Mouse (Mus musculus) heart, postnatal 4 days (tissue): ENCODE results near the gene Incenp. TPM values are rescaled to one million over a fixed set of nuclear protein-coding genes. Genes with fewer than 3 reads are reported as not detected.
"Not testable (repeated sequence)": the region's sequence is repeated elsewhere in the genome, so short reads cannot be mapped to it uniquely, and the experiment has no call there.

Source experiments
- DNase-seq: peaks from one replicate; pipeline ENCODE4 v3.0.0; 2021
- total RNA-seq, 2 experiments: library from RNA; stranded (reverse); gene quantifications; 2 replicates each; pipeline ENCODE4 v1.2.3; 2021

Incenp gene
- total RNA-seq: 10 to 100 TPM; 66.8 to 68.2 TPM

- peak; percentile 92 for DNase-seq
These were observed at the start of gene Incenp for GRCm38 (mm10) chr19:9899072-9899779. Gene Incenp, minus strand, starts transcription at chr19:9899551.

DNA sequence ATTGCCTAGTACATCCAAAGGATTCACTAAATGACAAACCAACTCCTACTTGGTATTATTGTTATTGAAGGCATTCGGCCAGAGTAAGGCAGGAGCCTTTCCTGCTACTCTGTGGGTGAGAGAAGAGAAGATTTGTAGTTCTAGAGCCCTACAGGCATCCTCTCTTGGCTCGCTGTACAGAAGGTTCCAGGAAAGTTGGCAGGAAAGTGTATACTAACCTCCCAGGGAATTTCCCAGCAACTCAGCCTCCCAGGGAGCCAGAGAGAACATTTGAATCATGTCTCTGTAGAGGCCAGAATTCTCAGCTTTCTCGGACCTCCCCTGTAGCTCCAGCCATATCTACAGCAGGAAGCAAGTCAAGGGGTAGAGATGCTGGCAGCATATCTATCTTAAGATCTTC, 47.6 kb upstream of the Incenp start:
- peak; percentile 35 for DNase-seq

DNA sequence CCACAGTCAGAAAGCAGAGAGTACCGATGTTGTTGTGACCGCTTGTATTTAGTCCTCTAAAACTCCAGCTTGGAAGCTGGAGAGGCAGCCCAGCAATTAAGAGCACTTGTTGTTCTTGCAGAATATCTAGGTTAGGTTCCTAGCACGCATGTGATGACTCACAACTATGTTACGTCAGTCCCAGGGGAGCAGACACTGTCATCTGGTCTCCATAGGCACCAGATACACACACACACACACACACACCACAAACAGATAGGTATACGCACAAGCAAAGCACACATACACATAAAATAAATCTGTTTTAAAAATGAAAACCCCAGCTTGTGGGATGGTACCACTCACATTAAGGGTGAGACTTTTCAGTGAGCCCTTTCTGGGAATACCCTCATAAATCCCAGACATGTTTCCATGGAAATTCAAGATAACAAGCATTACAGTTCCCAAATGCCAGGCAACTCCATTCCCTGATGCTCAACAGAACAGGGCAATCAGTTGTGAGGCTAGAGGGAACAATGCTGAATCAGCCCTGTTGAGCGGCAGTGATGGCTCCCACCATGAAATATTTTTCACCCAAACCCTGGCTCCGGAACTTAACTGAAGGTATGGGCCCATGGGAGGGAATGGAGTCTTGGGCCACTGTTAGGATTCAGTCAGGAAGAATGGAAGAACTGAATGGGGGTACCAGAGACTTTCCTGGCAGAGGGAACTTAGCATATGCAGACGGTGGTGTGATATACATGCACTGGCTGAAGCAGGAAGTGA, 46.6 kb upstream of the Incenp start:
- peak; percentile 41 for DNase-seq

DNA sequence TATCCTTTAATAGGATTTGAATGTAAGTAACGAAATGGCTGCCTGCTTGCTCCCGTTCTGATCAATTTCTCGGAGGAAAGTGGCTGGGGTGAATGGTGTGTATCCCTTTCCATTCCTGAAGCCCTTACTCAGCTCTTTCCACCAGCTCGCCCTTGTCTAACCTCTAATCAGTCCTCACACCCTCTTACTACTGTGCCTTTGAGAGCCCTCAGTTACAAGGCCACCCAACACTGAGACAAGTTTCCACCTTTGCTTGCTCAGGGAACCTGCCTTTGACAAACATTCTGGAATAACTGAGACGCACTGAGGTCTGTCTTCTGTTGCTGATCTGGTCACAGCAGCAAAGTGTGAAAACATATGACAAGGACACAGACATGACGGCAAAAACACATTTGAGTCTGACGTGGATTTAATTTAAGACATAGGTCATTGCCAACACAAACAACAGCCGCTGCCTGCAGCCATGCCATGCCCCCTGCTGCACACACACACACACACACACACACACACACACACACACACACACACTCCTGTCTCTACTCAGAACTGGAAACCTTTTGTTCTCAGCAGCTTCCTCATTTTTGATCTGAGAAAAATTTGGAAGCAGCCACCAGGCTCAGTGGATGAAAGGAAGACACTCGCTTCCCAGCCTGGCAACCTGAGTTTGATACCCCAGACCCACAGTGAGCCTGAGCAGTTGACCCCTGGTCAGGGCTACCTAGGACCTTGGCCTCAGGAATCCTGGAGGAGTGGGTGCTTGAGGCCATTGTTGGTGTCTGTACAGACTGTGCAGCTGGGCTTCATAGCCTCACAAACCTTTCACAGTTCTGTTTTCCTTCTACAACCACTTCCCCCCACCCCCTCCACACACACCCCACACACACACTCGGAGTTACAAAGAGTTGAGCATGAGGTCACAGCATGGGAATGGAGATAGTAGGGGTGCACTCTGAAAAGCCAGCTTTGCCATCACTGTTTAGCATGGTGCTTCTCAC, 43.5 kb upstream of the Incenp start:
- peak; percentile 27 for DNase-seq

DNA sequence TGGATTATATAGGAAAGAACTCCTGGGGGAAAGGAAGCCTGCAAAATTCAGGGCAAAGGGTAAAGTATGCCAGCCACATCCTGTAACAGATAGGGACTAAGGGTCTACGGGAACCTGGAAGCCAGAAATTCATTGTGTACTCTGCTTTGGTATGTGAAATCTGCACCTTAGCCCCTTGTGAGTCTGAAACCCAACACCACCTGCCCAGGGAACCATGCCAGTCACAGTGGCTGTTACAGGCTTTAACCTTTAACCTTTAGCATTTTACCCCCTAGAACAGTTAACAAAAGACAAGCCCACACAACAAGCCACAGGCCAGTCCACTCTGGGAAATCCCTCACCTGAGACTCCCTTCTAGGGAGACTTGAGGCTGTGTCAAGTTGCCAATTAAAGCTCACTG, 42.5 kb upstream of the Incenp start:
- no peak for DNase-seq

- no peak for DNase-seq
These were observed 41.6 kb upstream of the Incenp start for GRCm38 (mm10) chr19:9940903-9941302.

GRCm38 (mm10) chr19:9939841-9940240, 40.5 kb upstream of the Incenp start:
- DNase-seq: no peak

DNA sequence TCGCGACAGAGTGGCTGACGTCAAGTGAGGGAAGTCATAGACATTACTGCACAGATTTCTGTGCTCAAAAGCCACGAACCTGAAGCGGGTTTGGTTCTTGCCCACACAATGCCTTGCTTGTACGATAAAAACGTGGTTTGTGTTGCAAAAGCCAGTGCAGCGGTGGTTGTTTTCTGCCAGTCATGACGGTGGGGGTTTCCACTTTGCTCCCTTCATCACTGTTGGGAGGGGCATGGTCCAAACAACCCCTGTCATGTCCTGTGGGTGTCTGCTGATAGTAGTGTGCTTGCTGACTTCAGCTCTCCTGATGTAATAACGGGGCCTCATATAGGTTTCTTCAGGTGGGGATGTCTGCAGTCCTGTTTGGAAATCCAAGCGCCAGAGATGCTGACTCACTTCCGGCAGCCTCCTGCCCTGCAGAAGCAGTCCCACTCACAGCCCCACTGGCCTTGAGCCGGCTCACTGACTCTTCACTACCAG, 39.5 kb upstream of the Incenp start:
- peak; percentile 31 for DNase-seq

- DNase-seq: no peak
These were observed 38.9 kb upstream of the Incenp start for GRCm38 (mm10) chr19:9938156-9938823.

DNA sequence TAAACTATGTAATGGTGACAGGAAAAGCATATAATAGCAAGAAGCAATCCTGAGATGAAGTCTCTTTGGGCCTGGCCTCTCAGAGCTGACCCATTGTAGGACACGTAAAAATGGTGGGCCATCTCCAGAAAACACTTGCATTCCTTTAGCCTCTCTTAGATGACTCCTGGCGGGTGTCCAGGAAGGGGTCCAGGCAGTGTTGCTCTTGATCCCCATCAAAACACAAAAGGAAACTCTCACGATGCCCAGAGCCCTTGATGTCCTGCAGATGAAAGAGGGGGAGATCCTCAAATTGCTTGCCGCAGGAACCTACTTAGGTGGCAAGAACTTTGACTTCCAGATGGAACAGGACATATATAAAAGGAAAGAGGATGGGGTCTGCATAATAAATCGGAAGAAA, 38.1 kb upstream of the Incenp start:
- DNase-seq: no peak

- no peak for DNase-seq
These were observed 37.2 kb upstream of the Incenp start for GRCm38 (mm10) chr19:9936579-9936978.

GRCm38 (mm10) chr19:9933908-9934307, 34.6 kb upstream of the Incenp start:
- no peak for DNase-seq

DNA sequence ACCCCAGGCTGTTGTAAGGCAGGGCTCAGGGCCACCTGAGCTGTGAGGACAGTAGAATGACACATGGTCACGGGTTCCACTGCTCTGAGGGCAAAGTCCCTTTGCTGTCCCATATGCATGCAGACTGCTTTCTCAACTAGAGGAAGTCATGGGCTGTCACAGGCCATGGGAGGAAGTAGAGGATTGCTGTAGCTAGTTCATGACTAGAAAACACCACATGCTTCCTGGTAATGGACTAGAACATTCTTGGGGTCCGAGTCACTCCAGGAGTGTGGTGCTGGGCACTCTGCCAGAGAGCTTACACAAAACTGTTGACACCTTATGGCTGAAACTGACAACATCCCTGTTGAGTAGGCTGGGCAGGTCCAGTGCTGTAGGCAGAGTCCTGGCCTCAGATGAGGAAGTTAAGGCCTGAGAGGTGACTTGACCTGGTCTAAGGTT, 31.8 kb upstream of the Incenp start:
- not testable (repeated sequence) for DNase-seq

- DNase-seq: no peak
These were observed 28.7 kb upstream of the Incenp start for GRCm38 (mm10) chr19:9928089-9928488.

DNA sequence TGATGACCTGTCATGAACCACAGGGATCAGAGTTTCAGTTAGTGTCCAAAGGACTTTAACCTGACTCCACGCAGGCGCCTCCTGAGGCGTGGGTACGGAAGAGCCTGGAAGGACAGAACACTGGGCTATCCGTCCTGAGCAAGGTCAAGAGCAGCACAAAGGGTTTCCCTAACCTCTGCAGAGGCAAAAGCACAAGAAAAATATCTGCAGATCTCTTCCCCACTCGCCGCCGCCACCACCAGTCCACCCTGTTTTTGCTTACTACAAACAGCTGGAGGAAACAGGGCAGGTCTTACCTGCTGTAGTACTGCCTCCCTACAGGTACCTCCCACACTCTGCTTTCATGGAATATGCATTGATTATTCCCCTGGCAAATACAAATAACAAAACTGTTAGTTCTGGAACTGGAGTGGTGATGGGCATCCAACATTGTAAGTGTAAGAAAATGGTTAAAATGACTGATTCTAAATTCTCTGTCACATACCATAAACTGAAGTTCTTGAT, 25.5 kb upstream of the Incenp start:
- DNase-seq: no peak

- no peak for DNase-seq
These were observed 24.9 kb upstream of the Incenp start for GRCm38 (mm10) chr19:9924034-9924768.

- no peak for DNase-seq
These were observed 23.7 kb upstream of the Incenp start for GRCm38 (mm10) chr19:9923048-9923447.

- DNase-seq: no peak
These were observed 22.9 kb upstream of the Incenp start for GRCm38 (mm10) chr19:9922228-9922627.

DNA sequence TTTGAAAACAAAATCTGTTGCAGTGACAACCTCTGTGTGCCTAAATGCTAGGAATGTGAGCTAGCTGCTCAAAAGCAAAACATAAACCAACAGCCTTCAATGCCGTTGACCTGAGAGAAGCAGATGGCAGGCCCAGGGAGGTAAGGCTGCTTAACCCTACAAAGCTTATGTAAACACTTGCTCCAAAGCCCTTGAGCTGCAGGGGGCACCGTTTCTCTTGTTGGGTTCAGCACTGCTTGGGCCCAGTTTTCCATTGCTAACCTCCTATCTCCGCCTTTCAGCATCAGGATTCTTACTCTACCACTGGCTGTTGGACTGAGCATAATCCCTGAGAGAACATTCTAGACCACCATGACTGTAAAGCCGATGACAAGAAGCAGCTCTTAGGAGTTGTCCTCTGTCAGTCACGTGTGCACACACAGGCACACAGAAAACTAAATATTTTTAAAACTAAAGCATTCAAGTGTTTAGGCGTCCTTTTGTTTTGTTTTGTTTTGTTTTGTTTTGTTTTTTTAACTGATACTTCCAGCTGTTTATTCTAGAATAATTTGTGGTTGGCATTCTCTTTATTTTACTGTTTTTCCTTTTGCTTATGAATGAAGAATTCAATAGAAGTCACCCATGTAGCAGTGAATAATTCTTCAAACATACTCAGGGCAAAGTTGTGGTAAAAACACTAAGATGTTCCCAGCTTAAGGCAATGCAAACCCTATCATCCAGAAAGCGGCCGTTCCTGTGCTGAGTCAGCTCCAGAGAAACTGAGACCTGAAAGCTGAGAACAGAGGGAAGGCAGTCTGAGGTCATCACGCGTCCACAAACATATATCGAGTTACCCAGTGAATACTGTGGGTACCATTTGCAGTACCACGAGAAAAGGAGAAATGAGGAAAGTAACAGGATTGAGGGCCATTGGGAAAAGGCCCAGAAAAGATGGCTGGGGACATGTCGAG, 21.8 kb upstream of the Incenp start:
- peak; percentile 69 for DNase-seq
